Mouse (Mus musculus) embryonic fibroblast, embryonic 13.5 days (primary cell): ENCODE measurements around the gene Stx7.
"Not testable (repeated sequence)": the region's sequence is repeated elsewhere in the genome, so short reads cannot be mapped to it uniquely, and the experiment has no call there.

Source experiments
- CTCF ChIP-seq: IDR thresholded peaks from 2 replicates; pipeline ENCODE4 v1.5.1; 2011; ENCODE audit warnings: mild to moderate bottlenecking, control low read depth, low read length, moderate library complexity, borderline replicate concordance; ENCODE audit not compliant: insufficient read depth
- POLR2A ChIP-seq: IDR thresholded peaks from 2 replicates; pipeline ENCODE4 v1.6.1; 2011; ENCODE audit warnings: low read depth, mild to moderate bottlenecking, control low read depth, low read length, moderate library complexity

DNA sequence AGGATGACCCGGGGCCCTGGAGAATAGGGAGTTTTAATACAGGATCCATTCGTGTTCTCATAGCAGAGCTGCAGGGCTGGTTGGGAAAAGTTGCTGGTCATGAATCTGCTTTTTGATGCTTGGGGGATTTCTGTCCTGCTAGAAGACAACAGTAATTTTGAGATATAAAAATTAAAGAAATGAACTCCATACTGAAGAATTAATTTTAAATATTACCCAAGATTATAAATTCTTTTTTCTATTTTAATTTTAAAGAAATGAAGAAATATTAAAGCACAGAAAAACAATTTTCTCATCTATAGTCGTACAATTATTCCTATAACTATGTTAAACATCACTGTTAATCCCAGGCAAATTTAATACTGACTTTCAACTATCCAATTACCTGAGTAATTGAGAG lies 47.3 kb upstream of the Stx7 start, which contains the start of gene Taar8c:
- not testable (repeated sequence) for TF ChIP-seq POLR2A, CTCF
